Mouse (Mus musculus) G1E (cell line): ENCODE measurements around the gene Kcnn4.

ENCODE experiments used
- CTCF ChIP-seq: IDR thresholded peaks from 2 replicates; pipeline ENCODE4 v1.5.1; 2012; ENCODE audit warnings: low read depth, low read length, inconsistent platforms, mixed read lengths
- GATA1 ChIP-seq: IDR thresholded peaks from 2 replicates; pipeline ENCODE4 v1.6.1; 2012; ENCODE audit warnings: borderline replicate concordance, low read length, inconsistent platforms, mixed read lengths
- GATA2 ChIP-seq: IDR thresholded peaks from 2 replicates; pipeline ENCODE4 v1.6.1; 2012; ENCODE audit warnings: low read depth, low read length, inconsistent platforms, borderline replicate concordance

- no peak for TF ChIP-seq GATA2
- no peak for TF ChIP-seq CTCF
- no peak for TF ChIP-seq GATA1
These were observed 52.2 kb downstream of the Kcnn4 start for GRCm38 (mm10) chr7:24422251-24422650.
